Mouse (Mus musculus) MEL (cell line): ENCODE measurements at regions not wholly inside any gene's neighbourhood (a gene's known extent, or its start where the extent isn't known, plus 50 kb on each side); places are given as distances from the start of the nearest gene placed in this dataset.

Experiments
- CTCF ChIP-seq, 3 experiments: IDR thresholded peaks in 2 of 3; conservative IDR thresholded peaks in 1 of 3; 2 replicates each; pipeline ENCODE4 v1.5.1; 2011 to 2012; ENCODE audit warnings: low read length in 3 of 3, low read depth in 2 of 3, mild to moderate bottlenecking in 2 of 3, improper control_type of control experiment in 1 of 3, inconsistent platforms in 1 of 3, mixed read lengths in 1 of 3, moderate library complexity in 1 of 3; ENCODE audit not compliant: control insufficient read depth in 1 of 3, insufficient read depth in 1 of 3, poor library complexity in 1 of 3, severe bottlenecking in 1 of 3
- E2F4 ChIP-seq: IDR thresholded peaks from 2 replicates; pipeline ENCODE4 v1.6.1; 2011; ENCODE audit warnings: low read depth, low read length, improper control_type of control experiment, borderline replicate concordance
- KAT2A ChIP-seq: conservative IDR thresholded peaks from 2 replicates; pipeline ENCODE4 v1.6.1; 2012; ENCODE audit warnings: low read depth, low read length, improper control_type of control experiment, inconsistent platforms
- NELFE ChIP-seq: IDR thresholded peaks from 2 replicates; pipeline ENCODE4 v1.6.1; 2011; ENCODE audit warnings: low read depth, low read length, improper control_type of control experiment
- POLR2A ChIP-seq, 2 experiments: IDR thresholded peaks; 2 replicates each; pipeline ENCODE4 v1.6.1; 2011 to 2012; ENCODE audit warnings: low read length in 2 of 2, mild to moderate bottlenecking in 2 of 2, control low read depth in 1 of 2, improper control_type of control experiment in 1 of 2, low read depth in 1 of 2, moderate library complexity in 1 of 2; ENCODE audit not compliant: control insufficient read depth in 1 of 2, insufficient read depth in 1 of 2, poor library complexity in 1 of 2
- RCOR1 ChIP-seq: IDR thresholded peaks from 2 replicates; pipeline ENCODE4 v1.6.1; 2012; ENCODE audit warnings: low read depth, mild to moderate bottlenecking, inconsistent platforms, low read length, improper control_type of control experiment
- SIN3A ChIP-seq: IDR thresholded peaks from 2 replicates; pipeline ENCODE4 v1.6.1; 2012; ENCODE audit warnings: low read length, improper control_type of control experiment, inconsistent platforms
- USF1 ChIP-seq: IDR thresholded peaks from 2 replicates; pipeline ENCODE4 v1.6.1; 2014; ENCODE audit warnings: low read depth, mild to moderate bottlenecking, inconsistent platforms, low read length, improper control_type of control experiment, moderate library complexity
- USF2 ChIP-seq, 2 experiments: IDR thresholded peaks; 2 replicates each; pipeline ENCODE4 v1.6.1; 2011 to 2012; ENCODE audit warnings: improper control_type of control experiment in 2 of 2, low read length in 2 of 2, borderline replicate concordance in 1 of 2, inconsistent platforms in 1 of 2, low read depth in 1 of 2, mild to moderate bottlenecking in 1 of 2; ENCODE audit not compliant: insufficient read depth in 1 of 2
- ZC3H11A ChIP-seq: IDR thresholded peaks from 2 replicates; pipeline ENCODE4 v1.6.1; 2012; ENCODE audit warnings: low read depth, mild to moderate bottlenecking, inconsistent platforms, low read length, improper control_type of control experiment
- ZKSCAN1 ChIP-seq: IDR thresholded peaks from 2 replicates; pipeline ENCODE4 v1.6.1; 2012; ENCODE audit warnings: low read depth, mild to moderate bottlenecking, inconsistent platforms, low read length, improper control_type of control experiment, moderate library complexity

GRCm38 (mm10) chr17:79545878-79546277 lies 65.8 kb upstream of the Rmdn2 start:
- no peak for TF ChIP-seq RCOR1
- TF ChIP-seq SIN3A: no peak
- TF ChIP-seq ZC3H11A: no peak
- TF ChIP-seq USF1: no peak
- no peak for TF ChIP-seq ZKSCAN1
- no peak for TF ChIP-seq USF2 (IDR thresholded peaks at IDR 0.05; ENCODE audit: borderline replicate concordance in 1 of 2, insufficient read depth in 1 of 2, low read depth in 1 of 2, low read length in 2 of 2)
- no peak for TF ChIP-seq POLR2A (IDR thresholded peaks at IDR 0.05; ENCODE audit: control insufficient read depth in 1 of 2, insufficient read depth in 1 of 2, low read depth in 1 of 2, low read length in 2 of 2, poor library complexity in 1 of 2)
- no peak for TF ChIP-seq E2F4
- no peak for TF ChIP-seq CTCF (IDR thresholded peaks at IDR 0.05 in 2 of 3, conservative IDR thresholded peaks at IDR 0.05 in 1 of 3; ENCODE audit: control insufficient read depth in 1 of 3, insufficient read depth in 1 of 3, low read depth in 2 of 3, low read length in 3 of 3, poor library complexity in 1 of 3, severe bottlenecking in 1 of 3)
- no peak for TF ChIP-seq NELFE
- TF ChIP-seq KAT2A: no peak
